Mouse (Mus musculus) common myeloid progenitor, adult 5-6 weeks (primary cell): Measurements from ENCODE around the gene Pcnx. TPM values are rescaled to one million over a fixed set of nuclear protein-coding genes. Genes with fewer than 3 reads are reported as not detected.

Experiments used
- ATAC-seq: replicated peaks from 2 replicates; pipeline ENCODE4 v1.8.0; 2016; ENCODE audit warnings: low read depth, mild to moderate bottlenecking, moderate TSS enrichment, inconsistent platforms; ENCODE audit not compliant: poor library complexity, severe bottlenecking
- total RNA-seq: library from RNA; stranded (forward); fragments of 200-1000, 187-1606 nt; gene quantifications from 2 replicates; pipeline ENCODE4 v1.2.3, GENCODE M21; 2017

The Pcnx gene
- 12.8 and 17.0 TPM in 2 replicates for total RNA-seq

GRCm38 (mm10) chr12:81859351-81860307 lies at the start of gene Pcnx:
Gene Pcnx, plus strand, starts transcription at chr12:81860023.
- ATAC-seq, result peak; percentile 70

GRCm38 (mm10) chr12:81810417-81810816 lies 49.4 kb upstream of the Pcnx start:
- ATAC-seq, result no peak

GRCm38 (mm10) chr12:81814742-81815141 lies 45.1 kb upstream of the Pcnx start:
- ATAC-seq, result no peak

- no peak for ATAC-seq
Measured at GRCm38 (mm10) chr12:81816330-81817125, 43.3 kb upstream of the Pcnx start.

GRCm38 (mm10) chr12:81817126-81817505 lies 42.7 kb upstream of the Pcnx start:
- ATAC-seq, result no peak

GRCm38 (mm10) chr12:81820700-81821099 lies 39.1 kb upstream of the Pcnx start:
- ATAC-seq, result no peak

- no peak for ATAC-seq
Measured at GRCm38 (mm10) chr12:81822176-81822575, 37.6 kb upstream of the Pcnx start.

GRCm38 (mm10) chr12:81822778-81823480 lies 36.9 kb upstream of the Pcnx start:
- ATAC-seq, result no peak

- no peak for ATAC-seq
Measured at GRCm38 (mm10) chr12:81828355-81828754, 31.5 kb upstream of the Pcnx start.

- no peak for ATAC-seq
Measured at GRCm38 (mm10) chr12:81832039-81832738, 27.6 kb upstream of the Pcnx start.

- ATAC-seq, result peak; percentile 87
Measured at GRCm38 (mm10) chr12:81833094-81833493, 26.7 kb upstream of the Pcnx start.

GRCm38 (mm10) chr12:81836162-81836561 lies 23.7 kb upstream of the Pcnx start:
- no peak for ATAC-seq

GRCm38 (mm10) chr12:81837463-81837862 lies 22.4 kb upstream of the Pcnx start:
- ATAC-seq, result no peak

- ATAC-seq, result 0 out of 2 replicates have a peak, but pooled peaks have one; percentile 24
Measured at GRCm38 (mm10) chr12:81839663-81840062, 20.2 kb upstream of the Pcnx start.

GRCm38 (mm10) chr12:81841046-81841445 lies 18.8 kb upstream of the Pcnx start:
- ATAC-seq, result no peak

- no peak for ATAC-seq
Measured at GRCm38 (mm10) chr12:81843501-81843900, 16.3 kb upstream of the Pcnx start.

- ATAC-seq, result peak; percentile 89
Measured at GRCm38 (mm10) chr12:81844572-81844971, 15.3 kb upstream of the Pcnx start.

GRCm38 (mm10) chr12:81844981-81845380 lies 14.8 kb upstream of the Pcnx start:
- ATAC-seq, result peak; percentile 75

- ATAC-seq, result no peak
Measured at GRCm38 (mm10) chr12:81849629-81850028, 10.2 kb upstream of the Pcnx start.

- no peak for ATAC-seq
Measured at GRCm38 (mm10) chr12:81852551-81852950, 7.3 kb upstream of the Pcnx start.
